Mouse (Mus musculus) C2C12 (cell line): ENCODE measurements around the gene Pnmt. TPM values are rescaled to one million over a fixed set of nuclear protein-coding genes. Genes with fewer than 3 reads are reported as not detected.
A peak's percentile ranks its signal among the peaks of the same experiment; 100 is the strongest.

Source experiments
- H3K27me3 ChIP-seq: one replicate; pipeline ENCODE4 v1.6.1; 2011; ENCODE audit not compliant: control insufficient read depth, insufficient read depth, insufficient read length
- H3K36me3 ChIP-seq: one replicate; pipeline ENCODE4 v1.6.1; 2011; ENCODE audit not compliant: control insufficient read depth, insufficient read depth
- H3K4me3 ChIP-seq: one replicate; pipeline ENCODE4 v1.5.1; 2011; ENCODE audit warnings: mild to moderate bottlenecking, control low read depth; ENCODE audit not compliant: poor library complexity, insufficient read depth, severe bottlenecking
- H3K79me2 ChIP-seq: one replicate; pipeline ENCODE4 v1.6.1; 2011; ENCODE audit not compliant: control insufficient read depth, insufficient read depth
- H3K79me3 ChIP-seq: one replicate; pipeline ENCODE4 v1.6.1; 2011; ENCODE audit warnings: low read depth, control low read depth
- H3ac ChIP-seq: one replicate; pipeline ENCODE3; 2011; ENCODE audit warnings: low read depth; ENCODE audit not compliant: control insufficient read depth, insufficient read length
- CEBPB ChIP-seq: IDR thresholded peaks from one replicate; pipeline ENCODE4 v1.6.1; 2011; ENCODE audit warnings: low read depth, mild to moderate bottlenecking, control low read depth, moderate library complexity
- CTCF ChIP-seq: IDR thresholded peaks from one replicate; pipeline ENCODE4 v1.5.1; 2011; ENCODE audit not compliant: control insufficient read depth, insufficient read depth, insufficient read length
- FOSL1 ChIP-seq: IDR thresholded peaks from one replicate; pipeline ENCODE4 v1.8.0; 2011; ENCODE audit warnings: mild to moderate bottlenecking, low read length; ENCODE audit not compliant: poor library complexity, insufficient read depth, severe bottlenecking
- MAX ChIP-seq: IDR thresholded peaks from one replicate; pipeline ENCODE4 v1.6.1; 2011; ENCODE audit warnings: mild to moderate bottlenecking, control low read depth
- MYOD1 ChIP-seq: IDR thresholded peaks from one replicate; pipeline ENCODE4 v1.6.1; 2011; ENCODE audit warnings: low read depth; ENCODE audit not compliant: control insufficient read depth, insufficient read length
- MYOG ChIP-seq: IDR thresholded peaks from one replicate; pipeline ENCODE4 v1.6.1; 2011; ENCODE audit not compliant: control insufficient read depth, insufficient read length; ENCODE audit errors: extremely low read depth
- USF1 ChIP-seq: IDR thresholded peaks from one replicate; pipeline ENCODE4 v1.6.1; 2011; ENCODE audit warnings: low read depth, mild to moderate bottlenecking, control low read depth, moderate library complexity
- polyA plus RNA-seq: library from polyadenylated mRNA; unstranded; fragments of >200 nt; fragmentation: generic; extraction: Trizol; gene quantifications from one replicate; pipeline ENCODE4 v1.2.1, GENCODE M21; 2012; ENCODE audit warnings: missing spikeins

Gene Pnmt
- polyA plus RNA-seq, 1 experiment, result 0.04 TPM

- Histone ChIP-seq H3K79me3 (peaks cover 20% of the 10 kb centered on the region), H3ac (no peak overlapping the region), H3K27me3 (peaks cover 12% of the 10 kb centered on the region), H3K36me3 (no peaks in the 10 kb centered on the region), H3K4me3 (no peak overlapping the region), H3K79me2 (peaks cover 36% of the 10 kb centered on the region)
- TF ChIP-seq USF1 (no peak), MAX (no peak), CTCF (no peak), MYOD1 (no peak), MYOG (no peak), FOSL1 (no peak), CEBPB (no peak)
Measured at GRCm38 (mm10) chr11:98356625-98357394, 29.4 kb upstream of the Pnmt start.

GRCm38 (mm10) chr11:98357396-98358160 is 28.7 kb upstream of the Pnmt start:
- Histone ChIP-seq H3ac (peak overlapping the region; percentile 38), H3K79me3 (peaks cover 22% of the 10 kb centered on the region), H3K36me3 (no peaks in the 10 kb centered on the region), H3K27me3 (peaks cover 4% of the 10 kb centered on the region), H3K4me3 (peak overlapping the region; percentile 64), H3K79me2 (peaks cover 43% of the 10 kb centered on the region)
- no peak for TF ChIP-seq FOSL1
- no peak for TF ChIP-seq MAX
- no peak for TF ChIP-seq CTCF
- no peak for TF ChIP-seq MYOG
- TF ChIP-seq USF1, result no peak
- no peak for TF ChIP-seq MYOD1

GRCm38 (mm10) chr11:98358161-98359083 is 27.8 kb upstream of the Pnmt start, which contains the start of gene Stard3:
Gene Stard3, plus strand, starts transcription at chr11:98358368.
- H3K79me3 ChIP-seq, result peaks cover 22% of the 10 kb centered on the region
- peak within 1 kb of the TSS; percentile 97 for H3ac ChIP-seq
- TF ChIP-seq FOSL1 (no peak), MYOD1 (no peak), CEBPB (no peak), CTCF (no peak), MYOG (no peak), MAX (no peak), USF1 (no peak)
- no peaks in the 10 kb centered on the region for H3K27me3 ChIP-seq
- no peaks in the 10 kb centered on the region for H3K36me3 ChIP-seq
- peaks cover 52% of the 10 kb centered on the region for H3K79me2 ChIP-seq
- peak within 1 kb of the TSS; percentile 64 for H3K4me3 ChIP-seq

DNA sequence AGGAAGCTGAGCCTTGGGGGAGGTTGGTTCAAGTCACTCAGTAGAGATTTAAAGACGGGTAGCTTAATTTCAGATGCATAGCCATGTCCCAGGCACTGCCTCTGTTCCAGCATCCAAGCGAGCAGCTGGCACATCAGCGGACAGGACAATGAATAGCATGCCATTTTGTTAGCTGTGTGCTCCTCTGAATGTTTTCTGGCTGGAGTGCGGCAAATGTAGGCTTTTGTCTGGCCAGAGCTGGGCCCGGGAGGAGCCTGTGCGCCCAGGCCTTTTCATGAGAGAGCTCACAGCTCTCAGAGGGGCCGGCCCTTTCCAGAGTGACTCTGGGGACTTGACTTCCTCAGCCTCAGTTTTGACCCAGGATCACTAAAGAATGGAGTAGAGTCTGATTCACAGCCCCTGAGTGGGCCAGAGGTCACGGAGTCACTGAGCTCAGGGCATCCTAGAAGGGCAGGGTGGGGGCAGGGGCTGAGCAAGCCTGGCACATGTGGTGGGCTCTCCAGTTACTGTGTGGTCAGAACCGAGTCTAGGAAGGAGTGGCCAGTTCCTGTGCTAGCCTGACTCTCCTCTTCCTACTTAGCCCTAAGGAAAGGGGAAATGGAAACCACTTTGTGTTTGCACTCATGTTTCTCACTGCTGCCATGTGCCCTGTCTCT is 25.3 kb upstream of the Pnmt start:
- no peaks in the 10 kb centered on the region for H3K36me3 ChIP-seq
- H3K27me3 ChIP-seq, result no peaks in the 10 kb centered on the region
- no peak overlapping the region for H3K4me3 ChIP-seq
- H3ac ChIP-seq, result peak overlapping the region; percentile 7
- H3K79me3 ChIP-seq, result peaks cover 22% of the 10 kb centered on the region
- TF ChIP-seq USF1 (no peak), MYOD1 (no peak), FOSL1 (no peak), MYOG (no peak), CTCF (no peak), CEBPB (no peak), MAX (no peak)
- peaks cover 63% of the 10 kb centered on the region for H3K79me2 ChIP-seq

DNA sequence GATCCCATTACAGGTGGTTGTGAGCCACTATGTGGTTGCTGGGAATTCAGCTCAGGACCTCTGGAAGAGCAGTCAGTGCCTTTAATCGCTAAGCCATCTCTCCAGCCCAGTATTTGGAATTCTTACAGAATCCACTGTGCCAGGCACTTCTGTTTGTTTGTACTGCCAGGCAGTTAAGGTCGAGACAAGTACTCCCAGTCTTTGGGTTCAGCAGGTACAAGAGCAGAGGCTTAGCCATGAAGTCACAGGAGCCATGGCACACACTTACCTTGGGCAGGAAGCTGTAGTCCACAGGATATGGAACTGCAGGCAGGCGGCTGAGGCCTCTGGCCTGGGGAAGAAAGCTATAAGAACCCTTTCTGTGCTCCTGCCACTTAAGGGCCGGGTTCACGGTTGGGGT is 22.4 kb upstream of the Pnmt start:
- no peaks in the 10 kb centered on the region for H3K36me3 ChIP-seq
- peaks cover 19% of the 10 kb centered on the region for H3K79me3 ChIP-seq
- no peak overlapping the region for H3K4me3 ChIP-seq
- H3K27me3 ChIP-seq, result no peaks in the 10 kb centered on the region
- TF ChIP-seq CTCF (no peak), CEBPB (no peak), FOSL1 (no peak), MYOD1 (no peak), MAX (no peak), MYOG (no peak), USF1 (no peak)
- H3K79me2 ChIP-seq, result peaks cover 58% of the 10 kb centered on the region
- H3ac ChIP-seq, result no peak overlapping the region
